Mouse (Mus musculus) embryo, embryonic 9.5 days (tissue): ENCODE measurements around the gene Cox17.
"Not testable (repeated sequence)": the region's sequence is repeated elsewhere in the genome, so short reads cannot be mapped to it uniquely, and the experiment has no call there.

Experiments used
- DNase-seq: peaks from one replicate; pipeline ENCODE4 v3.0.0-alpha.2; 2017; ENCODE audit errors: extremely low spot score

Gene Cox17

GRCm38 (mm10) chr16:38346529-38347325, at the start of gene Cox17, which contains the start of gene Gm21987:
TSS of gene Cox17 (plus strand) at chr16:38346991.
TSS of gene Gm21987 (plus strand) at chr16:38347040.
- DNase-seq = peak; percentile 85

- DNase-seq = no peak
These were observed 48.4 kb upstream of the Cox17 start for GRCm38 (mm10) chr16:38298410-38298809.

GRCm38 (mm10) chr16:38302367-38302766, 44.4 kb upstream of the Cox17 start:
- DNase-seq = no peak

- no peak for DNase-seq
These were observed 42.2 kb upstream of the Cox17 start for GRCm38 (mm10) chr16:38304460-38305194.

GRCm38 (mm10) chr16:38306571-38307220, 40.1 kb upstream of the Cox17 start:
- peak; percentile 40 for DNase-seq

GRCm38 (mm10) chr16:38307221-38307605, 39.6 kb upstream of the Cox17 start:
- DNase-seq = no peak

- no peak for DNase-seq
These were observed 39.1 kb upstream of the Cox17 start for GRCm38 (mm10) chr16:38307651-38308050.

GRCm38 (mm10) chr16:38308195-38308594, 38.6 kb upstream of the Cox17 start:
- DNase-seq = no peak

GRCm38 (mm10) chr16:38318492-38318891, 28.3 kb upstream of the Cox17 start:
- DNase-seq = no peak

GRCm38 (mm10) chr16:38319087-38319486, 27.7 kb upstream of the Cox17 start:
- no peak for DNase-seq

- DNase-seq = peak; percentile 55
These were observed 25.3 kb upstream of the Cox17 start for GRCm38 (mm10) chr16:38321452-38321935.

GRCm38 (mm10) chr16:38324311-38324710, 22.5 kb upstream of the Cox17 start:
- no peak for DNase-seq

- no peak for DNase-seq
These were observed 19.9 kb upstream of the Cox17 start for GRCm38 (mm10) chr16:38326778-38327397.

- DNase-seq = no peak
These were observed 17.5 kb upstream of the Cox17 start for GRCm38 (mm10) chr16:38329340-38329739.

- DNase-seq = no peak
These were observed 12.4 kb upstream of the Cox17 start for GRCm38 (mm10) chr16:38334431-38334830.

- not testable (repeated sequence) for DNase-seq
These were observed 8.7 kb upstream of the Cox17 start for GRCm38 (mm10) chr16:38338077-38338476.

GRCm38 (mm10) chr16:38341396-38342324, 5.1 kb upstream of the Cox17 start, which contains the start of gene Maats1:
TSS of gene Maats1 (minus strand) at chr16:38342143.
- DNase-seq = peak; percentile 92

GRCm38 (mm10) chr16:38344941-38345725, 1.7 kb upstream of the Cox17 start:
- peak; percentile 59 for DNase-seq

GRCm38 (mm10) chr16:38347588-38347987, 797 bp downstream of the Cox17 start:
- DNase-seq = no peak
